Mouse (Mus musculus): Measurements from ENCODE around the gene Bmf. TPM values are rescaled to one million over a fixed set of nuclear protein-coding genes. Genes with fewer than 3 reads are reported as not detected.
A peak's percentile ranks its signal among the peaks of the same experiment; 100 is the strongest.

Bmf gene
- total RNA-seq, 2 experiments from 2014 or later: 18.6 to 23.1 TPM

DNA sequence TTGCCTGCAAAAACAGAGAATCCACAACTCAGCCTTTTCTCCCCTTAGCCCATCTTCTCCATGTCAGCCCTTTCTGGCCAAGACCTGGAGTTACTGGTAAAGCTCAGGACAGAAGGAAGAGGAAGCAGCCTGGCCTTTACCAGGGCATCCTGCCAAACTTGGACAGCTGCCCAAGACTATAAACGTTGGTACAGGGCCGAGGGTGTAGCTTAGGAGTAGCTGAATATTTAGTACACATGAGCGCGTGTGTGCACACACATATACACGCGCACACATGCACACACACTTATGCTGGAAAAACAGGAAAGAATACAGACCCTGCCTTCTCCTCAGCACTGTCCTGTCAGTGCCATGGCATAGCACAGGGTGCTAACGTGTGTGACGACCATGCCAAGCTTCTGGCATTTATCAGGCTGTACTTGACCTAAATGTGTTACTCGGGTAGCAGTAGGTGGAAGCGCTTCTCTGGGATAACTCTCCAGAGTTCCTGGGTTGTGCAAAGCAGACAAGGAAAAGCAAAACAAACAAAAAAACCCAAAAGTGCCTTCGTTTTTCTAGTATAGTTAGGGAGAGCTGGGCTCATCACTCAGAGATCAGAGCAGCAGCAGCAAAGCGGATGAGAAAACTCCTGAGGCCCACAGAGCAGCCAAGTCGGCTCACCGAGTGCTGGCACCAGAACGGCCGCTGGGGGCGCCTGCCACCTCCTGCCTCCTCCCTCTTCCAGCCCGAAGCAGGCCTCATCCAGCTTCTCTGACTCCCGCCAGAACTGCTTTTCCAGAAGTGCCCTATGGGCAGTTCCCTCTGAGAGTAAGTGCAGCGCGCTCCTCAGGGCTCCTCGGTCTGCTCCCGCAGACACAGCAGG, 4.0 kb downstream of the Bmf start:
- DNase-seq: peak; percentile 95

DNA sequence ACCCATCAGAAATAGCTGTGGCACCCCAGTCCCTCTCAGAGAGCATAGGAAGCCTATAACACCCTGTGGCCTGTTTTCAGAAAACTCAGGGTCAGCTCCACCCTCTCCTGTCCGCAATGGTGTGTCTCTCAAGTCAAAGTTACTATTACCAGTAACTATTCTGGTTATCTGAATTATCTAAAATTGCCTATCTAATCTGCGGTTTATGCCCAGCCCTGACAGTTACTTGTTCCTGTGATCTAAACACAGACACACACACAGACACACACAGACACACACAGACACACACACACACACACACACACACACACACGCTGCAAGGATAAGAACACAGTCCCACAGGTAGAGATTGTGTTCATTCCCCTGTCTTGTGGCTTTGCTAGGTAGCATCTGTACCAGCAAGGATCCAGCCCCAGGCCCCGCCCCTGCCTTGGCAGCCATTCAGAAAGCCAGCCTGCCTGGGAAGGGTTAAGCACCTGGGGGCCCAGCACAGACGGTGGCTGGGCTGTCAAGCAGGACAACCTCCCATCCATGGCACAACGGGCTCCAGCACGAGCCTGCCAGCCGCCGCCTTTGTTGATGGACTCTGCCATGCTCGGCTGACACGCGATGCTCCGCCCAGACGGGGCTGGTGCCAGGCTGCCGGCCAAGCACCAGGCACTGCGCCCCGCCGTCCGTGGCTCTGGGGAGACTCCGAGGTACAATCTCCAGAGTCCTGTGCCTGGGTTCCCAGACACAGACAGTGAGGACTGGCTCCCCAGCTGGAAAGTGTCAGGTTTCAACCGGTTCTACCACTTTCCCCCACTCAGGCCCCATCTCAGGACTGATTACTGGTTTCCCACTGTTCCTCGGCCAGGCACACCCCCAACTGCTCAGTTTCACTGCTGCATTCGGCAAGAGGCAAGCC, 5.3 kb downstream of the Bmf start:
- DNase-seq: peak; percentile 92

DNA sequence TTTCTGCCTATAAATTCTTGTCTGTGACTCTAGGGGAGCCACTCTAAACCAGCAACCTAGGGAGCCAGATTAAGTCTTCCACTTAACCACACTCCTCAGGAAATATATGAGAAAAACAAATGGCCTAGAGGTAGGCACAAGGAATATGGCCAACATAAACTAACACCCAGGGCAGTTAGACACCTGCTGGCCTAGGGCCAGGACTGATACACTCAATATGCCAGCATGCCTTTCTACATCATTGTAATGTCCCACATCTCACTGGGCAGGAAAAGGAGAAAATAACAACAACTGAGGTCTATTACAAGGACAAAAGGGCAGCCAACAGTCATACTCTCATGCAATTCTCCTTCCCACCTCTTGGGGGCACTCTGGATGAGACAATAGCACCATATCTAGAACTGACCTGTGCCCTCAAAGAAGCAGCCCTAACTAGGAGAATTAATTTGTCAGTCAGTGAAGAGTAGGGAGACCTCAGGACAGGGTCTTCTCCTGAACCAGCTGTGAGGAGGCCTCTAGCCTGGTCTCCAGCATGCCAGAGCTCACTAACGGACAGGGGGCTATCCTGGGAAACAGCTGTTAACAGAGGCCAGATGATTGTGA, 6.4 kb downstream of the Bmf start:
- DNase-seq: no peak

DNA sequence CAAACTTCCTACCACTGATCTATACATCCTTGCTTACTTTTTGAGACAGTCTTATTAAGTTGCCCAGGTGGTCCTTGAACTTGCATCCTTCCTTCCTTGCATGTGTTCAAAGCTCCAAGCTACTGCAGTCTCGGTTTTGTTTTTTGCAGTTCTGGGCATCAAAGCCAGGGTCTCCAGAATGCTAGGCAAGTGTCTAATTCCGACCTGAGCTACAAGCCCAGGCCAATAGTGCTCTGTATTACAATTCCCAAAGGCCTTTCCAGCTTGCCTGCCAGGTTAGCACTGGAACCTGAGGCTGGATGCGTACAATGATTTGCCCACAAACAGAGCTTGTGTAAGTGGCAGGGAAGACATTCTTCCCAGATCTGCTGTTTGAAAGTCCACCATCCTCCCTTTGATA, 7.8 kb downstream of the Bmf start:
- no peak for DNase-seq

DNA sequence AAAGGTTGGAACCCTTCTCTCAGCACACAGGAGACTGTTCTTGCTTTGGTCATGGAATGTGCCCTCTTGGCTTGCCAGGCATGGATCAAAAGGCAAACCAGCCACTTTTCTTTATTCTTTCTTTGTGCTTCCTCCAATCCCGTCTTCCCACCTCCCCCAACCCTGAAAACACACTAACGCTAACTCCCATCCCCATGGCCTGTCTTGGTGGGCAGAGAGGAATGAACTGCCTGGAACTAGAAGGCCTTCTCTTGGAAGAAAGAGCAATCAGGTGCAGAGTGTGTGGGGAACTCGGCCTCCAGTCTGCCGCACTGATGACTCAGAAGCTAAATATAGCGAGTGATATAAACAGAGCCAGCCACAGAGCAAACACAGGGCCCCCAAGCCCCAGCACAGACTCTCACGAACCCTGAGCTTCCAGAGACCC, 8.8 kb downstream of the Bmf start:
- DNase-seq: peak; percentile 56

DNA sequence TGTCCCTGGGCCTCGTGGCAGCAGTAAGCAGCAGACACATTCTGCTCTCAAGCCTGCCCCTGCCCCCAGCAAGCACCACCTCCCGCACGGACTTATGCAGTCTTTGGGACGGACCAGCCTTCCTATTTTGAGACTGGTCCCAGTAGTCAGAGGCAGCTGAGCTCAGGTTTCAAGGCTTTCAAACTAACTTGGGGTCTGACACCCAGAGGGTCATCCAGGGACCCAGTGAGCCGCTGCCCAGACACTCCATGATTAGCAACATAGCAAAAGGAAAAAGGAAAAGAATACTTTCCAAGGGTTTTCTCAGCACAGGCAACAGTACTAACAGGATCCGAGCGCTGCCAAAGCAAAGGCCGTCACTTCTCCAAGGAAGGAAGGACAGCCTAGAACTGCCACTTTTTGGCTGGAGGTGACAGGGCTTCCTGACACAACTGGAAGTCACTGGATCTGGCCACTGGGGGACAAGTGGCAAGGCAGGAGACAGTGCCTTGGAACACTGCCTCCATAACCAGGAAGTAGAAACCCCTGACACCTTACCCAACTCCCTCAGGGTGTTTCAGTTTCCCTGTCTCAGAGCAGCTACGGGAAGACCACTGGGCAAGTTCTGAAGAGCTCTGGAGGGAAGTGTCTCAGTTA, 9.5 kb downstream of the Bmf start:
- DNase-seq: peak; percentile 61

DNA sequence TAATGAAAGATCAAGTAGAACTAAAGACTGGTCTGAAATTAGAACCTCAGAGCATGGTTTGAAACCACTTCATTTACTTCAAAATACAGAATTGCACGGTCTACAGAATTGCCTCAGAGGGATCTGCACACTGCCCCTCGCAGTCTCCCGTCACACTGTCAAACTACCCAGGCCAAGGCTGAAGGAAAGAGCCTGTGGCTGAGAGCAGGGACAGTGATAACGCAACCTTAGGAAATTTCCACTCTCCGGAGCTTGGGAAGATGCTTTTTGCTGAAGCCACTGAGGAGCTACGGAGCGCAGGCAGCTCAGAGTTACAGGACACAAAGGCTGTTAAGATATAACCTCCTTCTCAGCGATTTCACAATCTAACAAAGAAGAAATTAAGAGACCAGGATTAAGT, 10.4 kb downstream of the Bmf start:
- DNase-seq: peak; percentile 56

DNA sequence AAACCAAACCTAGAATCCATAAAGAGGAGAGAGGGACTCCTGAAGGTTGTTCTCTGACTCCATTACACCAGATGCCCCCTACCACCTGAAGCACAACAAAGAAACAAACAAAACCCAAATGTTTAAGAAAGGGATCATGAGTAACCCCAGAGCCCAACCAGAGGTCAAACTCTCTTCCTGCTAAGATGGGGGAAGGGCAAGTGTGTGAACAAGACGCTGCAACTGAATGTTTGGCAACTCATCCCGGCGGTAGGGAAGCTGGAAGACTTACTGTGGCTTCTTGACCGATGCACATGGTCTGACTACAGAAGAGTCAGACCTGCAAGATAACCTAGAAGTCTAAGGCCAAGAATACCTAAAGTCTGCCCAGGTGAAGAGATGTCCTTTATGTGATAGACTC, 12.3 kb downstream of the Bmf start:
- no peak for DNase-seq

DNA sequence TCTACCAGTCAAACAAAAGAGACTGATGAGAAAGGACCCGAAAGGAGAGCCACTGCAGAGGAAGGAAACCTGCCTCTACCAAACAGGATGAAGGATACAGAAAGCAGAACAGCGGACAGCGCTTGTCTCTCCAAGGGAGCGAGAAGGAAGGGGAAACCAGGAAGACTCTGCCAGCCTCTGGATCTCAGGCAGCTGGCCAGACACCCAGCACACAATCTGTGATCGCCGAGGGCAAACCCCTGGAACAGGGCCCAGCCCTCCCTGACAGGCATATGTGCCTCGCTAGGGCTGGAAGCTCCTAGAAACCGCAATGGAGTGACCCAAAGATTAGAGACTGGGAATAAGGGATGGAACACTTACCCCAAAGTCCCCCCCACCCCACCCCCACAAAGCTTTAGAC, 12.9 kb downstream of the Bmf start:
- DNase-seq: peak; percentile 88

DNA sequence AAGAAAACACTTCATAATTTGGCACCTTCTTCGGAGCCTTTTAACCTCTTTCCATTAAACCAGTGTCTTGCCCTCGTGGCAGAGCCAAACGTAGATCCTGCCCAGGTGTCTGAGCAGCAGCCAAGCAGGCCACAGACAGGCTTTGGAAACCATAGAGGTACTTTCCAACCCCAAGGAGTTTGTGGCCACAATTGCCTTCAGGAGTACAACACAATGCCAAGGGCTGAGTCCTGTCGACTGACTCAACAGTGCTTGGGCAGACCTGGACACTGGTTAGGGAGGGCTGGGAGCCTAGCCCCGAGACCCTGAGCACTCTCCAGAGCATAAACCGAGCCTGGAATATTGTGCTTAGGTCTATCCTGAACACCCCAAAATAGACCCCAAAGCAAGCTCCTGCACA, 13.4 kb downstream of the Bmf start:
- DNase-seq: peak; percentile 56

DNA sequence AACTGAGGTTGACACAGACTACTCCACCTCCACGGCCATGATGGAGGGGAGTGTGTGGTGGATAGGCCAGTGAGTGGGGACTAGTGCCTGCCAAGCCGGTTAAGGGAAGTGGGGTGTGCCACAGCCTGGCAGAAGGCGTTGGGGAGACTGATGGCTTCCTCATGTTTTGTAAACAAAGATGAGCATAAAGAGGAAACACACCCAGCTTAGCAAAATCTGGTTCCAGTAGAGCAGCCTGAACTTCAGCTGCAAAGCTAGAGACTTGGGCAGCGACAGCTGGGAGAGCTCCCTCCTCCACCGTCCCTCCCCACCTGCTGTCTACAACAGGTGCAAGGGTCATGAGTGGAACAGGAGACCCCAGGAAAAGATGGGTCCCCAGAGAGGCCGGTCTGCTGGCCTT, 15.5 kb downstream of the Bmf start:
- DNase-seq: no peak

DNA sequence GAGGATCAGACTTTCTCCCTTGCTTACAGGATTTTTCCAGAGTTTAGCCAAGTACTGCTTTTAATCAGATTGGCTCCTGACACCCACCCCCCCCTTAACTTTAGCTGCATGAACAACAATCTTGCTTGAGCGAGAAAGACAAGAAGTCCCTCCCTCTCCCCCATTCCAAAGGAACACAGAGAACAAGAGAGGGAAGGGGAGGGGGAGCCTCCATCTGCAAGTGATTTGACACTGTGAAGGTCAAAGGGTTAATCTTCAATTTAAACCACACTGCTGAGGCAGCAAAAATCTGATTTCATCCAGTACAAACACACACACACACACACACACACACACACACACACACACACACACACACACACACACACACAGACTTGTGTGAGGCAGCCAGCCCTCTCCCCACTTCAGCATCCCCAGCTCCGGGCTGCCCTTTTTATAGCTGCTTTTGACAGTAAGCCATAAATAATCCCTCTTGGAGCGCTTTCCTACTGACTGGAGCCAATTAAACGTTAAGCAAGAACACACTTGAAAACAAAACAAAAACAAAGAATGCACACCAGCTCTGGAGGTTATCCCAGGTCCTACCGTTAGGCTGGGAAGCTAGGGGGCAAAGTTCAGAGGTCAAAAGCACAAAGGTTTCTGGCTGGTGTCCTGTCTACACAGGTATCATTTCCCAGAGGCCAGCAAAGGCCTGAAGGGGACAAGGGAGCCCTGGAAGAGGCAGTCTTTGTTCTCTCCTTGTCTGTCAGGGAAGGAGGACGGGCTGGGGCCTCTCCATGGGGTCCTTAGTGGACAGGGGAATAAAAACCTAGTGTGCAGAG, 16.4 kb downstream of the Bmf start:
- DNase-seq: peak; percentile 61

DNA sequence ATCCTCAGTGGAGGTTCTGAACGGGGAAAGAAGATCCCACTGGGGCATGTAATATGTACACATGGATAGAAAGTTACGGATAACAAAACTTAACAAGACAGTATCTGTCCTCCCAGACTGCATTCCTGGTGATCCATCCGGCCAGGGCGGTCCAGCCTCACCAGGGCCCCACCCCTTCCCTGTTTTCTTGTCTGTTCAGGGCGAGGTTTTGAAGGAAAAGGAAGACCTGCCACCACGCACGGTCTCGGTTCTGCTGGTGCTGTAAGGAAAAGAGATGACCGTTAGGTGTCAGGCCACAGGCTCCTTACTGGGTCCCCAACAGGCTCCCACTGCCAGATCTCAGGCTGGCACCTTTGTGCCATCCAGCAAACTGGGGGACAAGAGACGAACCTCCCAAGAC, 17.1 kb downstream of the Bmf start:
- no peak for DNase-seq

DNA sequence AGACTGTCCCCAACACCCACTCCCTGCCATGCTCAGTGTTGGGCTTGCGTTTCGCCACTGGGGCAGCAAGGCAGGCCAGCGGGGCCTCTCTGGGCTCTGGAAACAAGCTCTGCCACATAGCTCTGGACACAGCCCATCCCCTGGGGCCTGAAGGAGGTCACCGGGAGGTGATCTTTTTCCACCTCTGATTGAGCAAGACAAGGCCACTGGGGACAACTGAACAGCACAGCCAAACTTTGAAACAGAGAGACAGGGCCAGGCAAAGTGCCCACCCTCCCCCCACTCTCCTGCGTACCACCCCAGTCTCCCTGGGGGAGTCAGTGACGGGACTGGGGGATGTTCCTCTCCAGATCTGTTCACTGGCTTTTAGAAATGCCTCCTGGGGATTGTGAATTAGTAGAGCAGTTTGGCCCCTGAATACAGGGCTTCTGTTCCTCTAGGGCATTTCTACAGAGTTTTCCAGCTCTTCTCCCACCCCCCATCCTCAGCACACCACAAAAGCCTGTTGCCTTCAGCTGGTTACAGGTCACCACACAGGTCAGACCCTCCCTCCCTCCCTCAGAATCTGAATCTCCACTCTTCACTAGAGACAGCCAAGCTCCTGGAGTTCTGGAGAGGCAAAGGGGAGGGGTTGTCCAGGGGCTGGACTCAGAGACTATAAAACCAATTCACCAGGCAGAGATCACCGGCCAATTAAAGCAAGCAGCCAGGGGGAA, 19.9 kb downstream of the Bmf start:
- peak; percentile 89 for DNase-seq

DNA sequence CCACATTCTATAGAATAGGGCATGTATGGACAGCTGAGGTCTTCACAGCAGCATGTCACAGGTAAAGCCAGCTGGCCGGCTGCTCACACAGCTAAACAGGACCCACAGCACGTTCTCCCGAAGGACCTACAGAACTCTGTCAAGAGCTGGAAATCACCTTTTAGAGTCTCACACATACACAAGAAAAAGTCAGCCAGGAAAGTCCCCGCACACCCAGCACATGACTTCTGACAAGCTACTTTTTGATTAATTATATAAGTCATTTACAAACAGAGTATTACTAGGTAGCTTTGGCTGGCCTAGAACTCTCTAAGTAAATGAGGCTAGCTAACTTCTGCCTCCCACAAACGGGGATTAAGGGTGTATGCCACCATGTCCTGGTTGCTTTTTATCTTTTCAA, 22.9 kb downstream of the Bmf start:
- DNase-seq: no peak

DNA sequence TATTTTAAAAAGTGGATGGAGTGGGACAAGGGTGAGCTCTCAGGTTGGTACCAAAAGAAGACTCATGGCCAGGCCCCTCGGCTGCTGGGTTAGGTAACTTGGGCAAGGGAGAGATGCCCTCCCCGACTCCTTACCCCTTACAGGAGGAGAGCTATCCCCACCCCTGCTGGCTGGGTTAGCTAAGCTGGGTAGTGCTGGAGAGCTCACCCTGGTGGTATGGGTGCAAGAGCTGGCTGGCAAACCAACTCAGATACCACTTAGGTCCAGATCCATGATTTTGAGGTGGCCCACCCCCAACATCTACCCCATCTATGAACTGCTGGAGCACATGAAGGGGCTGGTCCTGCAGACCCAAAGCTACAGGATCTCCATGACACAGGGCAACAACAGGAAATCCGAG, 24.7 kb downstream of the Bmf start:
- DNase-seq: no peak

DNA sequence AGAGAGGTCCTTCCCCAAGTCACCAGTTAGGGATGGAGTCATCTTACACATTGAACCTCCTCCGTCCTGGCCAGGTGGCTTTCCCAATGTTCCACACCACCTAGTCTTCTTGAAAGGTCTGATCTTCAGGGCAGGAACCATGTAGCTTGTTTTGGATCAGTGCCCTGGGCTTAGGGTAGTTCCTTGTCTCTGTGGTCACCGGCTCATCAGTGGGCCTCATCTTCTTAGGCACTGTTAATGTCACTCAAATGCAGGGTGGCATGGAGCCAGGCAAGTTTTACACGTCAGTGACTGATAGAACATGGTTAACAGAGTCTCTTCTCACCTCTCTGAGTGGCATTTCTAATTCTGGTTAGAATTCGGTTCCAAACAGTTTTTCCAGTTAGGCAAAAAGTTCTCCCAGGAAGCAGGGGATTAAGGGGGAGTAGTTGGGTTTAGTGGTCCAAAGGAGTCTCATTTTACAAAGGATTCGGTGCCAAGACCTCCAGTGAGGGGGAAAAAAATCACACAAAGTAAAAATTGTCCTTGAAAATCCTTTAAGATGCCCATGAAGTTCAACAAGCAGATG, 26.2 kb downstream of the Bmf start:
- DNase-seq: no peak

DNA sequence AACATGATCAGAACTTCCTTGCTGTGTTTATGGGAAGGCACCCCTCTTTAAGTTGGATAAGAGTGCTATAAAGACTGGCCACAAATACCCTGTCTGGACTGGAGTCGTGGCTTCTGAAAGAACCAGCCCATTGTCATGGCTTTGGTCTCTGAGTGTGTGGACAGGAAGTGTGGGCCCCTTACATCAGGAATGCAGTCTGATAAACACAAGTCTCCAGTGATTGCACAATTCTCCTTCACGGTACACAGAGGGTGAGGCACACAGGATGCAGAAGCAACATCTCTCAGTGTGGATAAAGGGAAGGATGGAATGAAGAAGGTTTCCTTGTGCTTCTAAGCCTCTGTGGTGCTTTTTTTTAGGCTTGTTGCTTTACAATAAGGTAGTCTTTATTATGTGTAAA, 27.2 kb downstream of the Bmf start:
- DNase-seq: no peak

DNA sequence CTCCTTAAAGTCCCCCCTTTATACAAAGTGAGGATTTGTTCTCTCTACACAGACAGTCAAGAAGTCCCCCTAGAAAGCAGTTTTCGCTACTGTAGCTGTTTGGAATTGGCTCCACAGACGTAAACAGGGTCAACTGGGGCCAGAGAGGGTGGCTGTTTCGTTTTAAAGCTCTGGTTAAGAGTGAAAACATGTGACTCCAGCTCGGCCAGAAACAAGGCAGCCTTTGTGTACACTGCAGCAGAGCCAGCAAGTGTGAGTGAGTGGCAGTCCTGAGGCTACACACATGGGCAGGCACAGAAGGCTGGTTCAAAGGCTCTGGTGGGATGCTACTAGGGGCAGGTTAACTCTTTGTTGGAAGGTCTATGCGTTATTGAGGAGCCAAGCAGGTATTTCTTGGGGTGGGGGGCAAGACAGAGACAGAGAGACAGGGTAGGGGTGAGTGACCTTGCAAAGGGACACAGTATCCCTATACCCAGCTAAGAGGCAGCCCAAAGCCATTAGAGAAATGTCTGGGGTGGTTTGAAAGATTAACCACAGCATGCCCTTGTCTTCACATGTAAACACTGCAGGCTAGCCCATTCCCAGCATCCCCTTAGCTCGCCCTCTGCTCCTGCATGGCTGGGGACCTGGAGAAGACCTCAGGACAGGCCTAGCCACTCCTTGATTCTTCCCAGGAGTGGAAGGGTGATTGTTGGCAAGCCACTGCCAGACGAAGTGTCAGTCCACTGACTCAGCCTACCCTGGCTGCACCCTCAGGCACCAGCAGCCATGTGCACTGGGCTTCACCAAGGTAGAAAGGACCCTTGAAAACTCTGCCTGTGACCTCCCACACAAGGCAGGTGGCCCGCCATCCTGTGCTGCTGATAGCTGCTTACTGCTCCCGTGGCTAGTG, 29.2 kb downstream of the Bmf start:
- peak; percentile 54 for DNase-seq
